Mouse (Mus musculus): ENCODE results near the gene Hoxb7. TPM values are rescaled to one million over a fixed set of nuclear protein-coding genes. Genes with fewer than 3 reads are reported as not detected.

Gene Hoxb7
- polyA plus RNA-seq, 1 experiment from 2014 or later: not detected

DNA sequence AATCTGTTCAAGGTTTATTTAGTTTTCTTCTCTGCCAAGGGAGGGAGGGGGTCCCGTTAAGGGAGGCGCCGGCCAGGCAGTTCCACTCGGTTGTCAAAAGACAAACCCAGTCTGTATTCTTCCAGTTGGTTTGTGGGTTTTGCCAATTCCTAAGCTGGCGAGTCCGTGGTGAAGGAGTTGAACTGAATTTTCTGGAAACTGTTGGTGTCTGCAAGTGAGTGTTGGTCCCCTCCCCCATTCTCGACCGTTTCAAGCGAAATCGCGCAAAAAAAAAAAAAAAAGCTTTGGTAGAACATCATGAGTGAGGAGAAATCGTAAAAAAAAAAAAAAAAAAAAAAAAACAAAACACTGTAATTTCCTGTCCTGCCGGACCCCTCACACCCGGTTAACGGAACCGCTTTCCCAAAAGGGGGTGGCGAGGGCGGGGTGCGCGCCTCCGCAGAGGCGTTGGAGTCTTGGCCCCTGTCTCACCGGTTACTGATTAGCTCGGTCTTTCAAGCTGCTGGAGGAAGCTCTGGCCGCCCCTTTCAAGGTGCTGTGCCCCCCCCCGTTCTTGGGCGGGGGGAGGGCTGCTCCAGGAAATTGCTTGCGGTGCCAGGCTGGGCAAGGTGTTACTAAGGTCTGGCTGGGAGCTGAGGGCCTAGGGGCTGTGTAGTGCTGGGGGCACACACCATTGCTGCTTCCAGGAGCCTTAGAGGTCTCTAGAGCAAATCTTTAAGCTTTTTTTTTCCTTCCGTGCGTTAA, 8.8 kb downstream of the Hoxb7 start:
- Histone ChIP-seq H3K9ac (ENCODE audit: low read length) (no peak overlapping the region), H3K4me2 (ENCODE audit: low read depth, low read length, severe bottlenecking) (no peak overlapping the region), H3K27me3 (ENCODE audit: control insufficient read depth, insufficient read depth, low read length) (peaks cover 97% of the 10 kb centered on the region), H3K4me1 (replicated peaks; ENCODE audit: control insufficient read depth, insufficient read depth, low read length) (no peaks in the 10 kb centered on the region), H3K36me3 (ENCODE audit: control insufficient read depth, insufficient read depth, low read length) (no peaks in the 10 kb centered on the region), H3K27ac (ENCODE audit: low read depth, low read length) (no peak overlapping the region), H3K9me3 (ENCODE audit: control insufficient read depth, low read length) (no peaks in the 10 kb centered on the region), H3K4me3 (ENCODE audit: low read depth, low read length) (no peak overlapping the region)
- DNase-seq (ENCODE audit: low spot score) (no peak), ATAC-seq (replicated peaks; ENCODE audit: low FRiP score) (no peak)
- 1% methylated on average over 29 of the region's 30 CpGs for WGBS

GRCm38 (mm10) chr11:96296997-96297396, 10.6 kb downstream of the Hoxb7 start:
- WGBS: 0% methylated on average over 2 of the region's 2 CpGs
- H3K27me3 ChIP-seq (ENCODE audit: control insufficient read depth, insufficient read depth, low read length): peaks cover 100% of the 10 kb centered on the region
- H3K9ac ChIP-seq (ENCODE audit: low read length): no peak overlapping the region
- H3K4me2 ChIP-seq (ENCODE audit: low read depth, low read length, severe bottlenecking): no peak overlapping the region
- H3K4me3 ChIP-seq (ENCODE audit: low read depth, low read length): no peak overlapping the region
- no peaks in the 10 kb centered on the region for H3K36me3 ChIP-seq (ENCODE audit: control insufficient read depth, insufficient read depth, low read length)
- H3K9me3 ChIP-seq (ENCODE audit: control insufficient read depth, low read length): no peaks in the 10 kb centered on the region
- H3K4me1 ChIP-seq (replicated peaks; ENCODE audit: control insufficient read depth, insufficient read depth, low read length): no peaks in the 10 kb centered on the region
- no peak overlapping the region for H3K27ac ChIP-seq (ENCODE audit: low read depth, low read length)
- ATAC-seq (replicated peaks; ENCODE audit: low FRiP score) (no peak), DNase-seq (ENCODE audit: low spot score) (no peak)

DNA sequence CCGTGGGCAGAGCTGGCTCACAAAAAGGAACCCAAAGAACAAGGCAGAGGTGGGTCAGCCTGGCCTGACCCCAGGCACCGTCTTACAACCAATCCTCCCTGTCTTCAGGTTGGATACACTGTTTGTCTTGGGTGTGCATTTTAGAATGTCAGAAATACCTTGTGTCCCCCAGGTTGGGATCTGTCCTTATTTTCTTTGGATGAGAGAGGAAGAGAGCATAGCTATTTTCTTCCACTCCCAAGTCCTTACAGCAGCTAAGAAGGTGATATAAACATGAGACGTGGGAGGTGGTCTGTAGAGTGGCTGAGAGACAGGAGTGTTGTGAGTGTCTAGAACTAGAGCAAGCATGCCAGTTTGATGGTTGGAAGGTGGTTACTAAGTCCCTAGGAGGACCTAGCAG, 11.0 kb downstream of the Hoxb7 start:
- Histone ChIP-seq H3K27ac (ENCODE audit: low read depth, low read length) (no peak overlapping the region), H3K4me1 (replicated peaks; ENCODE audit: control insufficient read depth, insufficient read depth, low read length) (no peaks in the 10 kb centered on the region), H3K9ac (ENCODE audit: low read length) (no peak overlapping the region), H3K4me2 (ENCODE audit: low read depth, low read length, severe bottlenecking) (no peak overlapping the region), H3K9me3 (ENCODE audit: control insufficient read depth, low read length) (no peaks in the 10 kb centered on the region), H3K4me3 (ENCODE audit: low read depth, low read length) (no peak overlapping the region), H3K27me3 (ENCODE audit: control insufficient read depth, insufficient read depth, low read length) (peaks cover 100% of the 10 kb centered on the region), H3K36me3 (ENCODE audit: control insufficient read depth, insufficient read depth, low read length) (no peaks in the 10 kb centered on the region)
- WGBS: 2% methylated on average over 3 of the region's 3 CpGs
- ATAC-seq (replicated peaks; ENCODE audit: low FRiP score) (no peak), DNase-seq (ENCODE audit: low spot score) (no peak)

- no peak overlapping the region for H3K27ac ChIP-seq (ENCODE audit: low read depth, low read length)
- H3K9me3 ChIP-seq (ENCODE audit: control insufficient read depth, low read length): no peaks in the 10 kb centered on the region
- DNase-seq (ENCODE audit: low spot score) (no peak), ATAC-seq (replicated peaks; ENCODE audit: low FRiP score) (no peak)
- 4% methylated on average over 11 of the region's 11 CpGs for WGBS
- H3K27me3 ChIP-seq (ENCODE audit: control insufficient read depth, insufficient read depth, low read length): peaks cover 100% of the 10 kb centered on the region
- H3K4me1 ChIP-seq (replicated peaks; ENCODE audit: control insufficient read depth, insufficient read depth, low read length): no peaks in the 10 kb centered on the region; the same call in 1 of the 2 replicates
- H3K36me3 ChIP-seq (ENCODE audit: control insufficient read depth, insufficient read depth, low read length): no peaks in the 10 kb centered on the region
- no peak overlapping the region for H3K4me2 ChIP-seq (ENCODE audit: low read depth, low read length, severe bottlenecking)
- no peak overlapping the region for H3K9ac ChIP-seq (ENCODE audit: low read length)
- no peak overlapping the region for H3K4me3 ChIP-seq (ENCODE audit: low read depth, low read length)
Observed at GRCm38 (mm10) chr11:96297968-96298635, 11.7 kb downstream of the Hoxb7 start.

- WGBS: under 1% methylated on average over 66 of the region's 66 CpGs
- Histone ChIP-seq H3K27me3 (ENCODE audit: control insufficient read depth, insufficient read depth, low read length) (peaks cover 100% of the 10 kb centered on the region), H3K4me1 (replicated peaks; ENCODE audit: control insufficient read depth, insufficient read depth, low read length) (peaks cover 3% of the 10 kb centered on the region; the same call in 1 of the 2 replicates), H3K9me3 (ENCODE audit: control insufficient read depth, low read length) (no peaks in the 10 kb centered on the region), H3K36me3 (ENCODE audit: control insufficient read depth, insufficient read depth, low read length) (no peaks in the 10 kb centered on the region), H3K27ac (ENCODE audit: low read depth, low read length) (no peak overlapping the region), H3K9ac (ENCODE audit: low read length) (no peak overlapping the region), H3K4me3 (ENCODE audit: low read depth, low read length) (no peak overlapping the region), H3K4me2 (ENCODE audit: low read depth, low read length, severe bottlenecking) (no peak overlapping the region)
- DNase-seq (ENCODE audit: low spot score): no peak
- no peak for ATAC-seq (replicated peaks; ENCODE audit: low FRiP score)
Observed at GRCm38 (mm10) chr11:96298895-96299667, 12.7 kb downstream of the Hoxb7 start.

- WGBS: 0% methylated on average over 9 of the region's 9 CpGs
- H3K36me3 ChIP-seq (ENCODE audit: control insufficient read depth, insufficient read depth, low read length): no peaks in the 10 kb centered on the region
Observed at GRCm38 (mm10) chr11:96299781-96300180, 13.4 kb downstream of the Hoxb7 start.

GRCm38 (mm10) chr11:96300354-96301063, 14.1 kb downstream of the Hoxb7 start:
- H3K4me3 ChIP-seq (ENCODE audit: low read depth, low read length): no peak overlapping the region

More at GRCm38 (mm10) chr11:96299781-96300180, 13.4 kb downstream of the Hoxb7 start:
- Histone ChIP-seq H3K9ac (ENCODE audit: low read length) (no peak overlapping the region), H3K27me3 (ENCODE audit: control insufficient read depth, insufficient read depth, low read length) (peaks cover 100% of the 10 kb centered on the region), H3K27ac (ENCODE audit: low read depth, low read length) (no peak overlapping the region), H3K4me2 (ENCODE audit: low read depth, low read length, severe bottlenecking) (no peak overlapping the region), H3K4me3 (ENCODE audit: low read depth, low read length) (no peak overlapping the region), H3K4me1 (replicated peaks; ENCODE audit: control insufficient read depth, insufficient read depth, low read length) (peaks cover 3% of the 10 kb centered on the region; the same call in 1 of the 2 replicates), H3K9me3 (ENCODE audit: control insufficient read depth, low read length) (no peaks in the 10 kb centered on the region)
- DNase-seq (ENCODE audit: low spot score): no peak
- no peak for ATAC-seq (replicated peaks; ENCODE audit: low FRiP score)

GRCm38 (mm10) chr11:96301064-96301431, 14.6 kb downstream of the Hoxb7 start:
- ATAC-seq (replicated peaks; ENCODE audit: low FRiP score): no peak
- WGBS: 2% methylated on average over 10 of the region's 10 CpGs
- Histone ChIP-seq H3K27ac (ENCODE audit: low read depth, low read length) (no peak overlapping the region), H3K4me1 (replicated peaks; ENCODE audit: control insufficient read depth, insufficient read depth, low read length) (peaks cover 3% of the 10 kb centered on the region; the same call in 1 of the 2 replicates), H3K9ac (ENCODE audit: low read length) (no peak overlapping the region), H3K4me3 (ENCODE audit: low read depth, low read length) (no peak overlapping the region), H3K36me3 (ENCODE audit: control insufficient read depth, insufficient read depth, low read length) (no peaks in the 10 kb centered on the region), H3K4me2 (ENCODE audit: low read depth, low read length, severe bottlenecking) (no peak overlapping the region), H3K27me3 (ENCODE audit: control insufficient read depth, insufficient read depth, low read length) (peaks cover 100% of the 10 kb centered on the region), H3K9me3 (ENCODE audit: control insufficient read depth, low read length) (no peaks in the 10 kb centered on the region)
- DNase-seq (ENCODE audit: low spot score): no peak

More at GRCm38 (mm10) chr11:96300354-96301063, 14.1 kb downstream of the Hoxb7 start:
- Histone ChIP-seq H3K9ac (ENCODE audit: low read length) (no peak overlapping the region), H3K4me1 (replicated peaks; ENCODE audit: control insufficient read depth, insufficient read depth, low read length) (peaks cover 3% of the 10 kb centered on the region; the same call in 1 of the 2 replicates), H3K4me2 (ENCODE audit: low read depth, low read length, severe bottlenecking) (no peak overlapping the region), H3K36me3 (ENCODE audit: control insufficient read depth, insufficient read depth, low read length) (no peaks in the 10 kb centered on the region), H3K27me3 (ENCODE audit: control insufficient read depth, insufficient read depth, low read length) (peaks cover 100% of the 10 kb centered on the region), H3K9me3 (ENCODE audit: control insufficient read depth, low read length) (no peaks in the 10 kb centered on the region), H3K27ac (ENCODE audit: low read depth, low read length) (no peak overlapping the region)
- DNase-seq (ENCODE audit: low spot score): no peak
- no peak for ATAC-seq (replicated peaks; ENCODE audit: low FRiP score)
- 1% methylated on average over 35 of the region's 35 CpGs for whole genome bisulfite sequencing

All from forebrain, embryonic 11.5 days (tissue).